Mouse (Mus musculus): Measurements from ENCODE around the gene Lpar2.

DNA sequence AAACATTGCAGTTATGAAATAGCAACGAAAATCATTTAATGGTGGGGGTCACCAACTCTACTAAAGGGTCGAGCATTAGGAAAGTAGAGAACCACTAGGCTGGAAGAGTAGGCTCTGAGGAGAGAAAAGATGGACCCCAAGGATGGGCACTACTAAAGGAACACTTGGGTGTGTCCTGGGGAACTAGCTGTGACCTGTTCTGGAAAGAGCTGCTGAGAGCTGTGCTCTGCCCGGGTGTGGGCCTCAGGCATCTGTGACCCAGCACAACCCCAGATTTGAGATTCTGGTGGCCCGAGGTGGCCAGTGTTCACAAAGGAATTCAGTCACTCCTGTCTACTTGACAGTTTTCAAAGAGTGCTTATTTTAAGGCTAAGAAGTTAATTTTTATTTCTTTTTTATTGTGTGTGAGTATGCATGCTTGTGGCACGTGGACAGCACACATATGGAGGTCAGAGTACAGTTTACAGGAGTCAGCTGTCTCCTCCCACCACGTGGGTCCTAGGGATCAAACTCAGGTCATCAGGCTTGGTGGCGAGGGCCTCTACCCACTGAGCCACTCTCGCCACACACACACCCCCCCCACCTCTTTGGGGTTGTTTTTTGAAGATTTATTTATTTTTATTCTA is 14.9 kb downstream of the Lpar2 start:
- TF ChIP-seq CTCF (conservative IDR thresholded peaks at IDR 0.05; ENCODE audit: low read length), result no peak
- TF ChIP-seq POU5F1 (IDR thresholded peaks at IDR 0.05; ENCODE audit: borderline replicate concordance, low read length), result no peak
